Mouse (Mus musculus): ENCODE results near the gene Dhodh. TPM values are rescaled to one million over a fixed set of nuclear protein-coding genes. Genes with fewer than 3 reads are reported as not detected.

Dhodh gene
- polyA plus RNA-seq, 1 experiment from 2014 or later: 41.4 TPM

Other genes with a start within 250 kb of the Dhodh start
- gene Pmfbp1, start 114.6 kb downstream of the Dhodh start, polyA plus RNA-seq (2015; fragmentation: Nextera tagmentation; extraction: Ambion mirVana): 0.11 and 0.29 TPM in 2 replicates
- gene Dhx38, start 42.8 kb downstream of the Dhodh start, polyA plus RNA-seq (2015; fragmentation: Nextera tagmentation; extraction: Ambion mirVana): 23.9 and 24.0 TPM in 2 replicates
- 27.3 and 29.2 TPM in 2 replicates for gene Txnl4b, start 42.8 kb downstream of the Dhodh start, polyA plus RNA-seq (2015; fragmentation: Nextera tagmentation; extraction: Ambion mirVana)
- gene Hp, start 29.5 kb downstream of the Dhodh start, polyA plus RNA-seq (2015; fragmentation: Nextera tagmentation; extraction: Ambion mirVana): 0.14 and 0.23 TPM in 2 replicates
- 0.08 TPM in 1 of 2 replicates, not detected in the other for gene Pkd1l3, start 5.8 kb upstream of the Dhodh start, polyA plus RNA-seq (2015; fragmentation: Nextera tagmentation; extraction: Ambion mirVana)
- gene Ist1, start 84.6 kb upstream of the Dhodh start, polyA plus RNA-seq (2015; fragmentation: Nextera tagmentation; extraction: Ambion mirVana): 177 and 181 TPM in 2 replicates
- 85.6 and 94.3 TPM in 2 replicates for gene Zfp821, start 96.9 kb upstream of the Dhodh start, polyA plus RNA-seq (2015; fragmentation: Nextera tagmentation; extraction: Ambion mirVana)
- 4.3 and 4.6 TPM in 2 replicates for gene Atxn1l, start 129.1 kb upstream of the Dhodh start, polyA plus RNA-seq (2015; fragmentation: Nextera tagmentation; extraction: Ambion mirVana)
- gene Ap1g1, start 169.9 kb upstream of the Dhodh start, polyA plus RNA-seq (2015; fragmentation: Nextera tagmentation; extraction: Ambion mirVana): 50.4 and 51.8 TPM in 2 replicates